In the genomic region with DNA sequence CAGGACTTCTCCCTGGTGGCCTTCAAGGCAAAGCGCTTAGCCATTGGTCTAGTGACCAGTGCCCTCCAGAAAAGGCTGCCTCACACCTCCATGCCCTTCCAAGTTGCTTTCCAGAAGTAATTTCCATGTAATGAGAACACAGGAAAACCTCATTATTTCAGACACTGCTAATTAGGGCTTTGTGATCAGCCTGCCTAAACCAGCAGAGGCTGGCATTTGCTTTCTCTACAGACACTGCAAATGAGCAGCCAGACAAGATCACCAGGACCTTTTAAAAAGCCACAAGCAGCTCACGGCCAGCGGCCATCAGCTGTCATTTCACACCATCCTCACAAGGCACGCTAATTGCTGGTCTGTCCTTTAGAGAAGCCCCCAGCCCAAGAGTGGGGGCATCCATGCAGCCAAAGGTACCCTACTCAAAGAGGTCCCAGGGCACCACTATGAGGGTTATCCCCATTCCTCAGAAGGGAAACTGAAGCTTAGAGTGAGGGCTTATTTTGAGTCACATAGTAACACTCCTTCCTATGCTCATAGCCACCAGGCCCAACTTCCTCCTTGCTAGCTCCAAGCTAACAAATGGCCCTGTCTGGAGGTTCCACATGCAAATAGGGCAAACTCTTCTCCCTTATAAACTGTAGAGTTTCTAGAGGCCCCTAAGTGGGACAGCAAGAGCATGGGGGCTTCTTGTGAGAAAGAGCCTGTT, we compare ENCODE assay signal across 18 mouse cellular contexts. TPM values are rescaled to one million over a fixed set of nuclear protein-coding genes. Genes with fewer than 3 reads are reported as not detected.
DNase-seq lines count a peak whose midpoint lies in the region; ATAC-seq and TF ChIP-seq lines count a peak whose summit lies in the region.
"Had no signal": no experiment of that assay in that cellular context is flagged by ENCODE, and none has a peak within 500 bp of the region (broad histone marks: within the 10 kb centered on the region; RNA-seq: fewer than 3 reads in every experiment).

No protein-coding gene starts in this region.

- ATAC-seq in neural tube, embryonic 13.5 days (ENCODE audit: low read depth): no peak
- no peak for ATAC-seq in forebrain, embryonic 14.5 days

- 55% methylated on average over 4 of the region's 4 CpGs for WGBS in neural tube, embryonic 13.5 days
- WGBS in forebrain, embryonic 14.5 days: 37% methylated on average over 4 of the region's 4 CpGs
- 51% methylated on average over 4 of the region's 4 CpGs for WGBS in limb, embryonic 10.5 days
- WGBS in cerebellum, adult 2 months: 77% methylated on average over 4 of the region's 4 CpGs

- peak overlapping the region; percentile 66 for H3K27ac ChIP-seq in neural tube, embryonic 13.5 days (replicated peaks)
- no peak overlapping the region for H3K27ac ChIP-seq in forebrain, embryonic 14.5 days (ENCODE audit: low read depth, low read length)
- H3K27ac ChIP-seq in limb, embryonic 10.5 days: peak overlapping the region; percentile 32; the same call in 1 of the 2 replicates
- H3K27ac ChIP-seq in cerebellum, adult 2 months (ENCODE audit: insufficient read depth, low read length): no peak overlapping the region
- H3K27ac ChIP-seq: limb, embryonic 15.5 days; midbrain, embryonic 12.5 days; neural tube, embryonic 12.5 days had no signal

- no peak overlapping the region for H3K4me3 ChIP-seq in neural tube, embryonic 13.5 days
- H3K4me3 ChIP-seq in forebrain, embryonic 14.5 days (ENCODE audit: low read depth, low read length): no peak overlapping the region
- H3K4me3 ChIP-seq in limb, embryonic 10.5 days: no peak overlapping the region
- no peak overlapping the region for H3K4me3 ChIP-seq in cerebellum, adult 2 months (replicated peaks; ENCODE audit: insufficient read depth, low read depth, low read length)
- H3K4me3 ChIP-seq: limb, embryonic 15.5 days; midbrain, embryonic 12.5 days; neural tube, embryonic 12.5 days had no signal

- no peak overlapping the region for H3K4me2 ChIP-seq in neural tube, embryonic 13.5 days
- no peak overlapping the region for H3K4me2 ChIP-seq in forebrain, embryonic 14.5 days (ENCODE audit: low read length)
- H3K4me2 ChIP-seq: heart, embryonic 11.5 days; limb, embryonic 15.5 days; midbrain, embryonic 12.5 days; neural tube, embryonic 12.5 days had no signal

- no peak for TF ChIP-seq CTCF in cerebellum, adult 2 months (IDR thresholded peaks at IDR 0.05; ENCODE audit: borderline replicate concordance, insufficient read depth, low read depth, low read length)

- no peaks in the 10 kb centered on the region for H3K9me3 ChIP-seq in neural tube, embryonic 13.5 days
- H3K9me3 ChIP-seq in forebrain, embryonic 14.5 days (replicated peaks; ENCODE audit: control insufficient read depth, low read length): no peaks in the 10 kb centered on the region
- no peaks in the 10 kb centered on the region for H3K9me3 ChIP-seq in limb, embryonic 10.5 days (replicated peaks)
- H3K9me3 ChIP-seq: limb, embryonic 15.5 days; midbrain, embryonic 12.5 days; neural tube, embryonic 12.5 days had no signal

- peaks cover 34% of the 10 kb centered on the region for H3K4me1 ChIP-seq in neural tube, embryonic 13.5 days (replicated peaks)
- 0 out of 2 replicates have a peak, but pooled peaks cover 2% of the 10 kb centered on the region for H3K4me1 ChIP-seq in forebrain, embryonic 14.5 days (ENCODE audit: control insufficient read depth, insufficient read depth, low read length)
- peaks cover 39% of the 10 kb centered on the region for H3K4me1 ChIP-seq in limb, embryonic 10.5 days
- peaks cover 17% of the 10 kb centered on the region for H3K4me1 ChIP-seq in cerebellum, adult 2 months (ENCODE audit: control insufficient read depth, insufficient read depth, low read length)

- no peak for TF ChIP-seq POLR2A in cerebellum, adult 2 months (IDR thresholded peaks at IDR 0.05; ENCODE audit: borderline replicate concordance, insufficient read depth, low read length)

- no peaks in the 10 kb centered on the region for H3K27me3 ChIP-seq in neural tube, embryonic 13.5 days
- H3K27me3 ChIP-seq in forebrain, embryonic 14.5 days (replicated peaks; ENCODE audit: control insufficient read depth, insufficient read depth, low read length): no peaks in the 10 kb centered on the region
- H3K27me3 ChIP-seq in limb, embryonic 10.5 days (ENCODE audit: low read depth, poor library complexity, severe bottlenecking): no peaks in the 10 kb centered on the region
- H3K27me3 ChIP-seq in cerebellum, adult 2 months (ENCODE audit: control insufficient read depth, insufficient read depth, low read length): no peaks in the 10 kb centered on the region
- H3K27me3 ChIP-seq: limb, embryonic 15.5 days; midbrain, embryonic 12.5 days; neural tube, embryonic 12.5 days had no signal

- no peaks in the 10 kb centered on the region for H3K36me3 ChIP-seq in neural tube, embryonic 13.5 days
- H3K36me3 ChIP-seq in forebrain, embryonic 14.5 days (ENCODE audit: control insufficient read depth, insufficient read depth, low read length): no peaks in the 10 kb centered on the region
- H3K36me3 ChIP-seq in limb, embryonic 10.5 days: no peaks in the 10 kb centered on the region
- H3K36me3 ChIP-seq: limb, embryonic 15.5 days; midbrain, embryonic 12.5 days; neural tube, embryonic 12.5 days had no signal

- intact Hi-C loops in left cerebral cortex, postnatal 36 days (cut with DNase I): no loop called here

- no peak overlapping the region for H3K9ac ChIP-seq in neural tube, embryonic 13.5 days
- H3K9ac ChIP-seq in forebrain, embryonic 14.5 days (ENCODE audit: low read length): no peak overlapping the region
- H3K9ac ChIP-seq: limb, embryonic 15.5 days; midbrain, embryonic 12.5 days; neural tube, embryonic 12.5 days had no signal

- DNase-seq in neural tube, embryonic 10.5 days (ENCODE audit: extremely low spot score, low spot score): no peak
- DNase-seq in forebrain, embryonic 14.5 days (ENCODE audit: low spot score): peak; percentile 55
- DNase-seq in limb, embryonic 10.5 days (ENCODE audit: low spot score): no peak
- DNase-seq in retina, postnatal 1 day: peak; percentile 79
- no peak for DNase-seq in left cerebral cortex, postnatal 36 days (ENCODE audit: low spot score in 2 of 2)
- no peak for DNase-seq in cerebellum, adult 2 months
- DNase-seq in ovary, postnatal 10 days (ENCODE audit: low spot score): no peak
- DNase-seq: adrenal gland, postnatal 10 days; gastrocnemius, postnatal 25 days; heart, postnatal 14 days; kidney, adult 9 months; kidney, postnatal 4 days; lung, postnatal 10 days had no signal

RNA-seq across cellular contexts. Expression of gene Ppp1r26, which starts 49.0 kb away (rescaled TPM):
- 10.3 and 11.1 TPM in 2 replicates for polyA plus RNA-seq in neural tube, embryonic 13.5 days (2015; fragmentation: Nextera tagmentation; extraction: Ambion mirVana)
- polyA plus RNA-seq in forebrain, embryonic 14.5 days (2014; fragmentation: Nextera tagmentation; extraction: Ambion mirVana): 4.6 and 5.6 TPM in 2 replicates
- polyA plus RNA-seq in limb, embryonic 10.5 days (2016; fragmentation: Nextera tagmentation; extraction: Ambion mirVana): 4.2 and 6.3 TPM in 2 replicates
- total RNA-seq in left cerebral cortex, postnatal 36 days (2021): 10 to 100 TPM; 26.8 to 30.3 TPM
- polyA plus RNA-seq in cerebellum, adult 2 months (2012; rRNA removed): 11.5 and 12.4 TPM in 2 replicates

Comparison
In these comparisons a context has a peak if more than half of its experiments do, and no peak if none do; other contexts are left out.
1. H3K27ac ChIP-seq: peak in neural tube, embryonic 13.5 days (single experiment) and limb, embryonic 10.5 days (single experiment); none in forebrain, embryonic 14.5 days (single experiment) and cerebellum, adult 2 months (single experiment).
2. DNase-seq: peak in forebrain, embryonic 14.5 days (single experiment) and retina, postnatal 1 day (single experiment); none in neural tube, embryonic 10.5 days (single experiment), limb, embryonic 10.5 days (single experiment), left cerebral cortex, postnatal 36 days (0 of 2), cerebellum, adult 2 months (0 of 2) and ovary, postnatal 10 days (single experiment).